Mouse (Mus musculus): Measurements from ENCODE around the gene Zdhhc3. TPM values are rescaled to one million over a fixed set of nuclear protein-coding genes. Genes with fewer than 3 reads are reported as not detected.

Gene Zdhhc3
- polyA plus RNA-seq, 2 experiments: 18.3 to 21.9 TPM

- ATAC-seq (ENCODE audit: insufficient read depth) (no peak), DNase-seq (ENCODE audit: low read depth in 3 of 3, low spot score in 3 of 3) (no peak)
- Histone ChIP-seq H3K36me3 (replicated peaks; ENCODE audit: control insufficient read depth, insufficient read depth, low read depth) (peaks cover 4% of the 10 kb centered on the region), H3K4me2 (ENCODE audit: low read depth) (peak overlapping the region; percentile 91), H3K4me1 (replicated peaks; ENCODE audit: control insufficient read depth in 2 of 2, insufficient read depth in 2 of 2, low read length in 1 of 2) (peaks cover 15 to 17% of the 10 kb centered on the region in 2 experiments), H3K27ac (no peak overlapping the region), H3K4me3 (ENCODE audit: insufficient read depth in 1 of 2, low read depth in 2 of 2, low read length in 2 of 2) (peak overlapping the region; percentile 68 to 78), H3K27me3 (ENCODE audit: control insufficient read depth, insufficient read depth, low read length) (no peaks in the 10 kb centered on the region), H3K9me3 (ENCODE audit: control insufficient read depth, low read length) (no peaks in the 10 kb centered on the region), H3K9ac (replicated peaks) (peak overlapping the region; percentile 53)
- 42% methylated on average over 6 of the region's 6 CpGs for WGBS (ENCODE audit: insufficient replicate concordance)
- TF ChIP-seq CTCF (IDR thresholded peaks at IDR 0.05; ENCODE audit: low read depth) (no peak), EP300 (IDR thresholded peaks at IDR 0.05; ENCODE audit: low read depth) (no peak)
These were observed 926 bp upstream of the Zdhhc3 start for GRCm38 (mm10) chr9:123113931-123114330.

- no peak for TF ChIP-seq CTCF (IDR thresholded peaks at IDR 0.05; ENCODE audit: low read depth)
- TF ChIP-seq EP300 (IDR thresholded peaks at IDR 0.05; ENCODE audit: low read depth): no peak
- ATAC-seq (ENCODE audit: insufficient read depth) (no peak), DNase-seq (ENCODE audit: low read depth in 3 of 3, low spot score in 3 of 3) (no peak)
- H3K36me3 ChIP-seq (replicated peaks; ENCODE audit: control insufficient read depth, insufficient read depth, low read depth): no peaks in the 10 kb centered on the region; the same call in 1 of the 2 replicates
- H3K4me3 ChIP-seq (ENCODE audit: insufficient read depth in 1 of 2, low read depth in 2 of 2, low read length in 2 of 2): peak overlapping the region; percentile 68 to 78
- H3K9ac ChIP-seq (replicated peaks): peak overlapping the region; percentile 74
- peaks cover 15 to 17% of the 10 kb centered on the region in 2 experiments for H3K4me1 ChIP-seq (replicated peaks; ENCODE audit: control insufficient read depth in 2 of 2, insufficient read depth in 2 of 2, low read length in 1 of 2)
- H3K27ac ChIP-seq: no peak overlapping the region
- 27% methylated on average over 8 of the region's 8 CpGs for WGBS (ENCODE audit: insufficient replicate concordance)
- peak overlapping the region; percentile 91 for H3K4me2 ChIP-seq (ENCODE audit: low read depth)
- H3K27me3 ChIP-seq (ENCODE audit: control insufficient read depth, insufficient read depth, low read length): no peaks in the 10 kb centered on the region
- no peaks in the 10 kb centered on the region for H3K9me3 ChIP-seq (ENCODE audit: control insufficient read depth, low read length)
These were observed 1.2 kb downstream of the Zdhhc3 start for GRCm38 (mm10) chr9:123111751-123112221.

GRCm38 (mm10) chr9:123109188-123109587 lies 3.8 kb downstream of the Zdhhc3 start:
- no peak overlapping the region for H3K4me3 ChIP-seq (ENCODE audit: insufficient read depth in 1 of 2, low read depth in 2 of 2, low read length in 2 of 2)
- no peak overlapping the region for H3K27ac ChIP-seq
- no peak overlapping the region for H3K4me2 ChIP-seq (ENCODE audit: low read depth)
- H3K27me3 ChIP-seq (ENCODE audit: control insufficient read depth, insufficient read depth, low read length): no peaks in the 10 kb centered on the region
- no peak for DNase-seq (ENCODE audit: low read depth in 3 of 3, low spot score in 3 of 3)
- 70% methylated on average over 7 of the region's 7 CpGs for WGBS (ENCODE audit: insufficient replicate concordance)
- ATAC-seq (ENCODE audit: insufficient read depth): no peak
- no peak for TF ChIP-seq CTCF (IDR thresholded peaks at IDR 0.05; ENCODE audit: low read depth)
- no peak for TF ChIP-seq EP300 (IDR thresholded peaks at IDR 0.05; ENCODE audit: low read depth)
- peaks cover 3% of the 10 kb centered on the region; the same call in 1 of the 2 replicates for H3K36me3 ChIP-seq (replicated peaks; ENCODE audit: control insufficient read depth, insufficient read depth, low read depth)
- H3K9ac ChIP-seq (replicated peaks): no peak overlapping the region
- H3K4me1 ChIP-seq (replicated peaks; ENCODE audit: control insufficient read depth in 2 of 2, insufficient read depth in 2 of 2, low read length in 1 of 2): peaks cover 13 to 15% of the 10 kb centered on the region in 2 experiments
- no peaks in the 10 kb centered on the region for H3K9me3 ChIP-seq (ENCODE audit: control insufficient read depth, low read length)

GRCm38 (mm10) chr9:123107186-123107585 lies 5.8 kb downstream of the Zdhhc3 start:
- H3K36me3 ChIP-seq (replicated peaks; ENCODE audit: control insufficient read depth, insufficient read depth, low read depth): peaks cover 3% of the 10 kb centered on the region; the same call in 1 of the 2 replicates
- no peak for TF ChIP-seq EP300 (IDR thresholded peaks at IDR 0.05; ENCODE audit: low read depth)
- TF ChIP-seq CTCF (IDR thresholded peaks at IDR 0.05; ENCODE audit: low read depth): no peak
- H3K4me3 ChIP-seq (ENCODE audit: insufficient read depth in 1 of 2, low read depth in 2 of 2, low read length in 2 of 2): no peak overlapping the region
- WGBS (ENCODE audit: insufficient replicate concordance): 81% methylated on average over 4 of the region's 4 CpGs
- no peak overlapping the region for H3K4me2 ChIP-seq (ENCODE audit: low read depth)
- H3K9me3 ChIP-seq (ENCODE audit: control insufficient read depth, low read length): no peaks in the 10 kb centered on the region
- ATAC-seq (ENCODE audit: insufficient read depth) (no peak), DNase-seq (ENCODE audit: low read depth in 3 of 3, low spot score in 3 of 3) (no peak)
- no peak overlapping the region for H3K9ac ChIP-seq (replicated peaks)
- no peaks in the 10 kb centered on the region for H3K27me3 ChIP-seq (ENCODE audit: control insufficient read depth, insufficient read depth, low read length)
- H3K4me1 ChIP-seq (replicated peaks; ENCODE audit: control insufficient read depth in 2 of 2, insufficient read depth in 2 of 2, low read length in 1 of 2): peaks cover 7 to 9% of the 10 kb centered on the region in 2 experiments; a peak in 3 of 4 replicates
- no peak overlapping the region for H3K27ac ChIP-seq

- no peaks in the 10 kb centered on the region for H3K27me3 ChIP-seq (ENCODE audit: control insufficient read depth, insufficient read depth, low read length)
- H3K27ac ChIP-seq: no peak overlapping the region
- no peaks in the 10 kb centered on the region for H3K4me1 ChIP-seq (replicated peaks; ENCODE audit: control insufficient read depth in 2 of 2, insufficient read depth in 2 of 2, low read length in 1 of 2)
- H3K9ac ChIP-seq (replicated peaks): no peak overlapping the region
- H3K36me3 ChIP-seq (replicated peaks; ENCODE audit: control insufficient read depth, insufficient read depth, low read depth): peaks cover 3% of the 10 kb centered on the region
- DNase-seq (ENCODE audit: low read depth in 3 of 3, low spot score in 3 of 3) (no peak), ATAC-seq (ENCODE audit: insufficient read depth) (no peak)
- H3K9me3 ChIP-seq (ENCODE audit: control insufficient read depth, low read length): no peaks in the 10 kb centered on the region
- no peak overlapping the region for H3K4me2 ChIP-seq (ENCODE audit: low read depth)
- no peak overlapping the region for H3K4me3 ChIP-seq (ENCODE audit: insufficient read depth in 1 of 2, low read depth in 2 of 2, low read length in 2 of 2)
- TF ChIP-seq CTCF (IDR thresholded peaks at IDR 0.05; ENCODE audit: low read depth): no peak
These were observed 8.6 kb downstream of the Zdhhc3 start for GRCm38 (mm10) chr9:123104362-123104761.
